Mouse (Mus musculus) megakaryocyte, embryonic 14.5 days (primary cell): Measurements from ENCODE around the gene Psmb11. TPM values are rescaled to one million over a fixed set of nuclear protein-coding genes. Genes with fewer than 3 reads are reported as not detected.

ENCODE experiments used
- H3K27me3 ChIP-seq: replicated peaks from 2 replicates; pipeline ENCODE3; 2012; ENCODE audit warnings: inconsistent platforms
- H3K36me3 ChIP-seq: replicated peaks from 2 replicates; pipeline ENCODE3; 2012; ENCODE audit warnings: low read length, inconsistent platforms, mixed read lengths
- H3K4me1 ChIP-seq: 2 replicates; pipeline ENCODE4 v1.6.1; 2012; ENCODE audit warnings: inconsistent platforms
- H3K4me3 ChIP-seq: replicated peaks from 2 replicates; pipeline ENCODE3; 2012; ENCODE audit warnings: moderate library complexity, mild to moderate bottlenecking, inconsistent platforms
- H3K9me3 ChIP-seq: 2 replicates; pipeline ENCODE4 v1.6.1; 2012; ENCODE audit warnings: inconsistent platforms
- FLI1 ChIP-seq: IDR thresholded peaks from 2 replicates; pipeline ENCODE4 v1.6.1; 2012; ENCODE audit warnings: low read length, inconsistent platforms, mixed read lengths
- GATA1 ChIP-seq: IDR thresholded peaks from 3 replicates; pipeline ENCODE4 v1.6.1; 2012; ENCODE audit warnings: mixed read lengths, low read length, inconsistent platforms, borderline replicate concordance
- polyA plus RNA-seq: library from polyadenylated mRNA; stranded (reverse); fragments of >175 nt; gene quantifications from 2 replicates; pipeline ENCODE4 v1.2.3, GENCODE M21; 2012; ENCODE audit warnings: low replicate concordance; ENCODE audit not compliant: insufficient read depth

Psmb11 gene
- polyA plus RNA-seq, 1 experiment: not detected

DNA sequence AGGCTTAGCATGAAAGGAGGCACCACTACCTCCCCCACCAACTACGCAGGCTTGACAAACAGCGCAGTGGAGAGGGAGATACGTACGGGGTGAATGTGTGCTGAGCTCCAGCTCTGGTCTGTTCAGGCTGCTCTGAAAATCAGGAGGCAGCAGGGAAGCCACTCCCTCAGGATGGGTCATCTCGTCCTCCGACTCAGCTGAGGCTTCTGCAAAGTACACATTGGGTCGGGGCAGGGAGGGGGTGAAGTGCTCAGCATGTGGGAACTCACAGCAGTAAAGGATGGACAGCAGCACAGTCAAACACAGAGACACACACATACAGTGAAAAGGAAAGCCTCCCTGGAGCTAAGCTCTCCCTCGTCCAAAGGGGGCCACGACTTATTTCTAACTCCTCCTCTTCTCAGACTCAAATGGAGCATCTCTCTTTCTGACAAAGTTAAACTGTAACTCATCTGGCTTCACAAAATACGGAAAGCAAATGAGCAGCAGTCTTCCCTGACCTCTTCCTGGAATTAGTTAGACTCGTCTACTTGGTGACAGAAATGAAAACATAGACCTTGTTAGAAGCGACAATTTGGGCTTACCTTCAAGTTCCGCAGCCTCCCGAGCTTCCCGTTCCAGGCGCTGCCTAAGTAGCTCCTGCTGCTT is 57.5 kb downstream of the Psmb11 start:
- Histone ChIP-seq H3K4me1 (peaks cover 26% of the 10 kb centered on the region), H3K9me3 (no peaks in the 10 kb centered on the region), H3K36me3 (peaks cover 87% of the 10 kb centered on the region), H3K4me3 (no peak overlapping the region), H3K27me3 (no peaks in the 10 kb centered on the region)
- TF ChIP-seq FLI1 (no peak), GATA1 (no peak)

Other genes with a start within 250 kb of the Psmb11 start
- 1.6 TPM in 1 of 2 replicates, not detected in the other for gene Slc7a7, start 203.7 kb upstream of the Psmb11 start, polyA plus RNA-seq
- gene Mrpl52, start 194.5 kb upstream of the Psmb11 start, polyA plus RNA-seq: 822 and 954 TPM in 2 replicates
- gene Mmp14, start 189.8 kb upstream of the Psmb11 start, polyA plus RNA-seq: 2.3 and 20.3 TPM in 2 replicates
- gene Lrp10, start 157.3 kb upstream of the Psmb11 start, polyA plus RNA-seq: 312 and 469 TPM in 2 replicates
- gene Rem2, start 145.3 kb upstream of the Psmb11 start, polyA plus RNA-seq: 0.30 and 2.1 TPM in 2 replicates
- gene Prmt5, start 103.9 kb upstream of the Psmb11 start, polyA plus RNA-seq: 45.3 and 47.2 TPM in 2 replicates
- gene Haus4, start 66.8 kb upstream of the Psmb11 start, polyA plus RNA-seq: 1.1 and 21.3 TPM in 2 replicates
- gene Ajuba, start 43.9 kb upstream of the Psmb11 start, polyA plus RNA-seq: 1.0 and 2.6 TPM in 2 replicates
- 13.3 and 53.7 TPM in 2 replicates for gene 4931414P19Rik, start 15.4 kb upstream of the Psmb11 start, polyA plus RNA-seq
- gene Psmb5, start 3.4 kb upstream of the Psmb11 start, polyA plus RNA-seq: 120 and 327 TPM in 2 replicates
- not detected in 2 replicates for gene Gm17606, start 19.5 kb downstream of the Psmb11 start, polyA plus RNA-seq
- 2.7 and 5.5 TPM in 2 replicates for gene Cdh24, start 19.9 kb downstream of the Psmb11 start, polyA plus RNA-seq
- 28.9 and 131 TPM in 2 replicates for gene 1700123O20Rik, start 64.8 kb downstream of the Psmb11 start, polyA plus RNA-seq
- 85.2 and 218 TPM in 2 replicates for gene Acin1, start 65.5 kb downstream of the Psmb11 start, polyA plus RNA-seq
- gene Gm29776, start 77.4 kb downstream of the Psmb11 start, polyA plus RNA-seq: not detected in 2 replicates
- gene Cebpe, start 90.7 kb downstream of the Psmb11 start, polyA plus RNA-seq: 17.3 TPM in 1 of 2 replicates, not detected in the other
- 4.4 and 13.9 TPM in 2 replicates for gene Slc7a8, start 160.5 kb downstream of the Psmb11 start, polyA plus RNA-seq
- not detected in 2 replicates for gene Rnf212b, start 192.7 kb downstream of the Psmb11 start, polyA plus RNA-seq
- 1.6 and 2.1 TPM in 2 replicates for gene Homez, start 249.5 kb downstream of the Psmb11 start, polyA plus RNA-seq